Mouse (Mus musculus): Measurements from ENCODE around the gene Tk1.
"Not testable (repeated sequence)": the region's sequence is repeated elsewhere in the genome, so short reads cannot be mapped to it uniquely, and the experiment has no call there.

Tk1 gene

DNA sequence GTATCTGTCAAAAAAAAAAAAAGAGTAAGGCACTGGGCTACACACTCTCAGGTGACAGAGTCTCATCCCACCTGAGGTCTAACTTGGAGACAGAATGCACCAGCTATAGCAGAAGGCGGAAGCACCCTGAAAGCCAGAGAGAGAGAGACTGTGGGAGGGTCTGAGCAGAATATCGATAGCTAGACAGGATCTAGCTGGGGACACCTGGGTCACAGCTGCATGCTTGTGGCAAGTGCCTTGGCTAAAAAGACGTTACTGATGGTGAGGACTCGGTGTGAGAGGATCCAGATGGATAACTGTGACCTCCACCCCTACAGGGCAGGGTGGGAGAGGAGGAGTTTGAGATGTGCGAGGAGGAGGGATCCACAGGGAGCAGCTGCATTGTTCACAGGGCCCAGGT lies 28.9 kb downstream of the Tk1 start:
- in situ Hi-C loops (cut with MboI; ENCODE audit: low sequenced_read_pairs), result no loop called here

DNA sequence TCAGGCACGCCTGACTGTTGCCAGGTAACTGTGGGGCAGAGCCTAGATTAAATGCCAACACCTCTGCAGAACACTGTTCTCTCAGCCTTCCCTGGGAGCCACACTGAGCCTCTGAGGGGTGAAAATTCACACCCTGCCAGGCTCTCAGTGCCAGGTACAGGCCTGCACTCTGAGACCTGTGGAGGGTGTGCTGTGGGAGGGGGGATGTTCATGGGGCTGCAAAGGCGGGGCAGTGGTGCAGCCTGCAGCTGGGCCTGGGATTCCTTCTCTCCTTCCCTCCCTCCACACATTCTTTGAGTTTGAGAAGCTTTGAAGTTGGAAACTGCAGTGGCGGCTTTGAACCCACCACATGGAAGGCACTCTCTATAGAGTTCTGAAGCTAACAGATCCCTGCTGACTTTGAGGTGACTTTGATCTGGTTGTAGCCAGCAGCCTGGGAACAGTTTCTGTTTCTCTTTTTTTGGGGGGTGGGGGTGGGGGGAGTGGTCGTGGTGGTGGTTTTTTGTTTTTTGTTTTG lies 31.8 kb downstream of the Tk1 start:
- in situ Hi-C loops (cut with MboI; ENCODE audit: low sequenced_read_pairs), result no loop called here

DNA sequence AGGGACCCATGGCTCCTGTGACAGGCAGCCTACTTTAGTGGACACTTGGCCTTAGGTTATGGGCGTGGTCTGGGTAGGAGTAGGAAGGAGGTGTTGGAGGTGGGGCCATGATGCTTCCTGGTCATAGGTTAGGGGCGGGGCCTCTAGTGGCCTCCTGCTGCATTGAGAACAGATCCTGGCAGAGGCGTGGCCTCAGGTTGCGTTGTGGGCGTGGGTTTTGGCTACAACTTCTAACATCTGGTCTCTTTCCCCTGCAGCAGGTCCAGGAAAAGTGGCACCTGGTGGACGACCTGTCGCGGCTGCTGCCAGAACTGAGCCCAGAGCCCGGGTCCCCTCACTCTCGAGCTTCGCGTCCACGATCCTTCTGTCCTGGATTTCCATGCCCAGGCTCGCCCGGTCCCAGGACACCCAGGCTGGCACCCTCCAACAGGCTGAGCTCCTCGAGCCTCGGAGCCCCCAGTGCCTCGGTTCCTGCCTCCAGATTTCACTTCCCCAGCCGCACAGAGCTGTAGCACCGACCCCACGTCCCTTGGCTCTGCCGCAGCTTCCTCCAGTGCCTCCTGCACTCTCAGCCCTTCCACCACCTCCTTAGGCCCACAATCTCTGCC lies 33.5 kb downstream of the Tk1 start:
- in situ Hi-C loops (cut with MboI; ENCODE audit: low sequenced_read_pairs), result no loop called here

DNA sequence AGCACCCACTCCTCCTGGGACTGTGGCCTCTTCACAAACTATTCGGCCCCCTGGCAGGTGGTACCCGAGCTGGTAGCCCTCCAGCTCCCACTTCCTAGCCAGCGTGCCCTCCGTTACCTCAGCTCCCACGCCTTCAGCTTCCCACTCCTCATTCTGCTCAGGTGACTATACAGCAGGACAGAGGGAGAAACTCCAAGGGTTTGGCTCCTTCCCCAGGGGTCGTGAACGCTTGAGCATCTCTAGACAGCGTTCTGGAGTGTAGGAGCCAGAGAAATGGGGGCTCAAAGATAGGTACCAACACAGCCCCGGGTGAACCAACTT lies 34.5 kb downstream of the Tk1 start:
- in situ Hi-C loops (cut with MboI; ENCODE audit: low sequenced_read_pairs), result no loop called here

DNA sequence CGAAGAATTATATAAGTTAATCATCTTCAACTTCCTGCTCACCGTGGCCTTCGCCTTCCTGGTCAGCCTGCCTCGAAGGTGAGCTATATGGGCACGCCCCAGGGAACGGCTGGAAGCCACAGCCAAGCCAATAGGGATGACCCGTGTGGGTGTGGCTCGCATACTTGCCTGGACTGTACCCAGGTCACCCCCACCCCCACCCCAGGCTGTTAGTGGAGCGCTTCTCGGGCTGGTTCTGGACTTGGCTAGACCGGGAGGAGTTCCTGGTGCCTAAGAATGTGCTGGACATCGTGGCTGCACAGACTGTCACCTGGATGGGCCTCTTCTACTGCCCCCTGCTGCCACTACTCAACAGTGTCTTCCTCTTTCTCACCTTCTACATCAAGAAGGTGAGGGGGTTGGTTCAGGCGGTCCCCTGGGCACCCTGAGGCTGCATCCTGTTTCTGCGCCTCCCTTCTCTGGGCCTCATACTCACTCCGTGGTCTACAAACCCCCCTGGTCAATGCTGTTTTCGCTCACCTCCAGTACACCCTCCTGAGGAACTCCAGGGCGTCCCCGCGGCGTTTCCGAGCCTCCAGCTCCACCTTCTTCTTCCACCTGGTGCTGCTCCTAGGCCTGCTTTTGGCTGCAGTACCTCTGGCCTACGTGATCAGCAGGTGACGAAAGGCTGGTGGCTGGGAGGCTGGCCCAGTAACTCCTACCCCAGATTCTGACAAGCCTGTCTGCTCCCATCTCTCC lies 35.0 kb downstream of the Tk1 start:
- in situ Hi-C loops (cut with MboI; ENCODE audit: low sequenced_read_pairs), result no loop called here

DNA sequence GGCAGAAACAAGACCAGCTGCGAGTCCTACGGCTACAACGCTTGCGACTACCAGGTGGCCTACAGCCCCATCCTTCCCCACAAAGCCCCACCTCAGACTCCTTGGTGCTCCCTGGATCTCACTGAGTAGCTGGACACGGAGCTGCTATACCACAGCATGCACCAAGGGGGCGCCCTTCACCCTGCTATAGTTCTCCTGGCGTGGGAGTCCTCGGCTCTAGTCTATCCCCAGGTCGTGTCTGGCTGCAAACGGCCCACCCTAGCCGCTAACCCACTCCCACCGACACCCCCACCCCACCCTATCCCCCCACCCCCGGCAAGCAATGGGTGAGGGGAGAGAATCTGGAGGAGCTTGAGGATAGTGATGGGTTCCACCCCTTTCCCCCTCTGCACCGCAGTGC lies 35.6 kb downstream of the Tk1 start:
- in situ Hi-C loops (cut with MboI; ENCODE audit: low sequenced_read_pairs), result no loop called here

DNA sequence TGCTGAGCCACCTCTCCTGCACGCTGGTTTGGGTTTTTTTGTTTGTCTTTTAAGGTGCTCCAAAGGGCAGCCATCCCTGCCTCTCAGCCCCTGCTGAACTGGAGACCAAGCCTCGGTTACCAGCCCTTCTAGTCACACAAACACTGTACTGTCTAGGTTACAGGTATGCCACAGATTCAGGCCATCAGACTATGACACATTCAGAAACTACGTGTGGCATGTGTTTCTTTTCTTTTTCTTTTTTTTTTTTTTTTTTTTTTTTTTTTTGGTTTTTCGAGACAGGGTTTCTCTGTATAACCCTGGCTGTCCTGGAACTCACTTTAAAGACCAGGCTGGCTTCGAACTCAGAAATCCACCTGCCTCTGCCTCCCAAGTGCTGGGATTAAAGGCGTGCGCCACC lies 37.4 kb downstream of the Tk1 start:
- in situ Hi-C loops (cut with MboI; ENCODE audit: low sequenced_read_pairs), result not testable (repeated sequence)

DNA sequence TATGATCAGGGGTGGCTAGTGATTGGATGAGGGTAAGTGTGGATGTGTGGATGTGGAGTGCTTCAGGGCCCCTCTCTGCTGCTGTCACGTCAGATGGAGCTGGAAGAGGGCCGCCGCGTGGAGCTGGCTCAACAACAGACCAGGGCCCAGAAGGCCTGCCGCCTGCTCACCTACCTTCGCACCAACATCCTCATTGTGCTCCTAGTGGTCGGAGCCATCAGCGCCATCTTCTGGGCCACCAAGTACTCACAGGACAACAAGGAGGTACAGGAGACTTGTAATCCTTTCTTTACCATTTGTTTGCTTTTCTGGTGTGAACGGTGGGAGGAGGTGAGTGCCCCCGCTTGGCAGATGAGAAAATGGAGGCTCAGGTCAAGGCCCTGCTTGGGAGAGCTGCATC lies 39.6 kb downstream of the Tk1 start:
- in situ Hi-C loops (cut with MboI; ENCODE audit: low sequenced_read_pairs), result no loop called here

DNA sequence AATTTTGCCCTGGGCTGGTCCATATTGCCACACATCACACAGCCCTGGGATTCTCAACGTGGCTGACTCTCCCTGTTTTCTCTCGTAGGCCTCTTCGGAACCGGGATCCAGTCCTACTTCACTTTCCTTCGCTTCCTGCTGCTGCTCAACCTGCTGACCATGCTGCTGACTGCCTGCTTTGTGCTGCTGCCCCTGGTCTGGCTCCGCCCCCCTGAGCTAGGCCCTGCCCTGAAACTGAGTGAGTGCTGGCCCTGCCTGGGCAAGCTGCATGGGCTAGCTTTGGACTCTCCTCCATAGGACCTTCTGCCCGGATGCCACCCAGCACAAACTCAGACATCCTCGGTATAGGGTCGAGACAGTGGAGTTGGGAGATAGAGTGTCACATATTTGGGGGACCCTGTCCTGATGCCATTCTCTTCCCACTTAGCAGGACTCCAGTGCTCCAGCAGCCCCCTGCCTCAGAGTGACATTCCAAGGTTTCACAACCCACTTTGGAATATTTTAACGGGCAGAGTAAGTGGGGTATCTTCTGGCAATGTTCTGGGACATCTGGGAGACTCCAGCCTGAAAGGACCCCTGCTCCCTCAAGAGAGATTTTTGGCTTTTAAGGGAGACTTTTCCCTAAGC lies 42.1 kb downstream of the Tk1 start:
- in situ Hi-C loops (cut with MboI; ENCODE audit: low sequenced_read_pairs), result no loop called here

DNA sequence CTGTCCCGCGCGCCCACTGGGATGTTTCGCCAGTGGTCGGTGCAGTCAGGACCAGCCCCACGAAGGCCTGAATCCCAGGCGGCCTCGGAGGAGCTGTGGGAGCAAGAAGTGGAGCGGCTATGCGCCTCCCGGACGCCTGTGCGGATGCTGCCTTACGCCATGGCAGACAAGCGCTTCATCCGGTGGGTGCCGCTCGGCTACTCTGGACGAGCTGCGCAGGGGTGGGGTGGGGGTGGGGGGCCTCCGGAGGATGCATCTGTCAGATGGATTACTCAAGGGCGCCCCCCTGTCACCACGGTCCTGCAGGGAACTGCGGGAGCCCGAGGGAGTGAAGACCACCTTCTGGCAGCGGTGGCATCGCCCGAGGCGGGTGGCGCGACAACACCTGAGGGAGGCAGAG lies 42.8 kb downstream of the Tk1 start:
- in situ Hi-C loops (cut with MboI; ENCODE audit: low sequenced_read_pairs), result no loop called here

DNA sequence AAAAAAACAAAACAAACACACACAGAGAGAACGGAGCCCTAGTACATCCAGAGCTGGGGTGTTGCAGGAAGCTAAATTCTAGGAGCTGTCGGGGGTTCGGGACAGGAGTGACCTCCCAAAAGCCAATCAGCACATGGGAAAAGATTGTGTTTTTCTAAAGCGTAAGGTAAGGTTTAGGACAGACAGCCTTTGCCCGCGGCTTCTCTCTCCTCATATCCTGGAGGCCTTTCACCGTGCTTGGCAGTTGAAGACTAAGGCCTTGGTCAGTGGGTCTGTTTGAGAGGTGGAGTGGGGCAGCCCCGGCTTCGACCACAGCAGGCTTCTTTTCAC lies 43.2 kb downstream of the Tk1 start:
- in situ Hi-C loops (cut with MboI; ENCODE audit: low sequenced_read_pairs), result no loop called here

DNA sequence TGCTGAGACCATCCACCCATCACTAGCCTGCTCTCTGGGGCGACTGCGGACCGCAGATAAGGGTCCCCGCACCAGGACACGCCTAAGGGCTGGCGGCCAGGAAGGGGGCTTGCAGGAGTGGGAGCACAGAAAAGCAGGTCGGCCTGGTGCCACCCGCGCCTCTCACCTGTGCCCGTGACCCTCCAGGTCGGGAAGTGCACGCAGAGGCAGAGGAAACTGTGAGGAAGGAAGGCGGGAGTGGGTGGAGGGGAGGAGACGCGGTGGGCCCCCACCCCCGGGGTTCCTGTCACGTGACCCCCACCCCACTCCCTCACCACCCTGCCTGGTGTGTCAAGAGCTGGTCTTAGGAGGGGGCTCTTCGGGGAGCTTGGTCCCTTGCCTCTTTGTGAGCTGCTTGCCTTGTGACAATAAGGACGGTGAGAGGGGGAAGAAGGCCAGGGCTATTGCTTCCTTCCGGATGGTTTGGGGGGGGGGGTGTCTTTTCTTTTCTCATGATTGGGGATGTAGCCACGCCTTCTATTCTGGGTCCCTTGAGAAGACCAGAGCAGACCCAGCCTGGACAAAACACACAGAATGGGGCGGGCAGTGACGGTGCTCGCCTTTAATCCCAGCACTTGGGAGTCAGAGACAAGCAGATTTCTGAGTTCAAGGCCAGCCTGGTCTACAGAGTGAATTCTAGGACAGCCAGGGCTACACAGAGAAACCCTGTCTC lies 43.7 kb downstream of the Tk1 start, which contains the start of the genes Tmc8 and Tmc6:
Tmc8 (plus strand) TSS at position 84 of the 712 bp plus-strand sequence.
Tmc6 (minus strand) TSS at position 206 of the 712 bp plus-strand sequence.
- in situ Hi-C loops (cut with MboI; ENCODE audit: low sequenced_read_pairs), result no loop called here

DNA sequence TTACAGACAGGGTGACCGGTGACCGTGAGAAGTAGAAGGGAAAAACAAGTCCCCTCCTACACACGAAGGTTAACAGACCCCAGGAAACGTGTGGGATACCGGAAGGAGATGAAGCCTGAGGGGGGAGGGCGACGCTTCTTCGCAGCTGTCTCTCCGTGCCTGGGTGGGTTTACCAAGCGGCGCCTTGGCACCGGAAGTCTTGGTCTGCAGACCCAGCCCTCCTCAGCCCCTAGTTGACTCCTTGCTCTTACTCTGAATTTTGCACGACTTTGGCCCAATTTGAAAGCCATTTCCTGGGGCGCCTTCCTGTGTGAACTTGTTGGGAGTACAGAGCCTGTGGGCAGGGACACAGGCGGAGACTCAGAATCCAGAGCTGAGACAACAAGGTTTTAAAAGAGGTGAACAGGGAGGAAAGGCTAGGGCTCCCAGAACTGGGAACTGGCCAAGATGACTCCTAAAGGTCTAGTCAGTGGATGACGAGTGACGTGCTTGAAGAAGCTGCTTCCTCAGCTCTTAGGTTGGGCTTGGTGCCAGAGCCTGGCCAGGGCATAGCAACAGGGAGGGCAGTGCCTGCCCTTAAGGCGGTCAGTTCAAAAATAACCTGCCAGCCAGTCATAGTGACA lies 44.6 kb downstream of the Tk1 start:
- in situ Hi-C loops (cut with MboI; ENCODE audit: low sequenced_read_pairs), result no loop called here

DNA sequence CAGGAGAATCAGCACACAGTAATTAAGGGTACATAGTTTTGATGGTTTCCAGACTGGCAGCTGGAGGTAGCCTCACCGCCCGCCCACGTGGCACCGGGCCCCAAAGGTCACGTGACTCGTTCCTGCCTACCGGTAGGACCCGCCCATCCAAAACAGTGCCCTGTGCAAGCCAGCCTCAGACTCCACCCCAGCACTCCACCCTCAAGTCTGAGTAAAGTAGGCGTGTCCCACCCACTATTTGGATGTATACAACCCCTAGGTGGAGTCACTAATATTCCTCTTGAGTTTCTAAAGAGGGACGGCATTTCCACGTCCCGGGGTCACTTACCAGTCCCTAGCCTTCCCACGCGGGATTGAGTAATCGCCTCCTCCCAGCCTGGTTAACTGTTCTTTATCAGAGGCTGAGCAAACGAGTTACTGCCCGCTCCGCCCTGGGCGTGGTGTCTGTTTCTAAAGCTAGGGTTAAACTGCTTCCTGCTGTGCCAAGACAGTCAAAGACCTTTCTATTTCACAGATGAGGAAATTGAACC lies 45.2 kb downstream of the Tk1 start:
- in situ Hi-C loops (cut with MboI; ENCODE audit: low sequenced_read_pairs), result no loop called here

DNA sequence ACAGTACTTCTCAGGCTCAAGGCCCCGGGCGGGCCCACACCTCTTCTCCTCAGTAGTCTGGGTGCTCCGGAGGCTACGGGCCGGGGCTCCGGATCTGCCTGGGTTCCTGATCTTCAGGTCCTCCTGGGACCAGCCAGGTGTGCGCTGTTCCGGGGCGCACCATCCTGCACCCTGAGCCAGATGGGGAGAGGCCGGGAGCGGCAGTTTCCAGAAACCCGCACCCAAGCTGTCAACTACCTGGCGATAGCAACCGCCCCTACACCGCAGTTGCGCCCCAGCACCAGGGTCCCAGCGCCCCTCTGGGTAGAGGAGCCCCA lies 45.7 kb downstream of the Tk1 start:
- in situ Hi-C loops (cut with MboI; ENCODE audit: low sequenced_read_pairs), result no loop called here

DNA sequence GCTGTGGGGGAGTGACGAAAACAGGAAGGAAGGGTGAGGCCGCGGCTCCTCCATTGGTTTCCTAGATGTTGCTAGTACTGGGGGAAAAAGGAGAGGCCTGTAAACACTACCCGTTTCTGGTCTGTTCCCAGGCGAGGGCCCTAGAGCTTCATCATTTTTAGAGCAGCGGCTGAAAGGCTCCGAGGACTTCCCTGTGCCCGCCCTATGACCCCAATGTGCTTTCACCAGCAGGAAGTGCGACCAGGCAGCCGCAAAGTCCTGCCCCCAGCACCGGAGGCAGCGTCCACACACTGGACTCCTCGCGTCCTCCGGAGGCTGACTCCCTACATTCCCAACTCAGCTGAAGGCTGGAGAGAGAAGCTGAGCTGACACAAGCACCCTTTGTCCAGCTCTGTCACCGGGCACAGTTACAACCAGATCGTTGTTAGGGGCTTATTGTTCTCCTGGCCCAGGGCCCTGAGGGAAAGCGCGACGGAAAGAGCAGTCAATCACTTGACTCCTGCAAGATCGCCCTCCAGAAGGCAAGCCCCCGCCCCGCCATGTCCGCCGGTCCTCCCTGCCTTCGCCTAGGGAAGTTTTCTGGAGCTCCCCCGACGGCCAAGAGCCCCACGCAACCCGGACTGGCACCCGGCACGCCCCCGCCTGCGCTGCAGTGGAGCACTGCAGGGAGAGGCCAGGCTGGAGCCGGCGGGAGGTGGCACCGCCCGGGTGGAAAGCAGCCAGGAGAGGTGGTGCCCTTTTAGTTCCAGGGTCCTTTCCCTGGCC lies 46.3 kb downstream of the Tk1 start:
- in situ Hi-C loops (cut with MboI; ENCODE audit: low sequenced_read_pairs), result no loop called here

DNA sequence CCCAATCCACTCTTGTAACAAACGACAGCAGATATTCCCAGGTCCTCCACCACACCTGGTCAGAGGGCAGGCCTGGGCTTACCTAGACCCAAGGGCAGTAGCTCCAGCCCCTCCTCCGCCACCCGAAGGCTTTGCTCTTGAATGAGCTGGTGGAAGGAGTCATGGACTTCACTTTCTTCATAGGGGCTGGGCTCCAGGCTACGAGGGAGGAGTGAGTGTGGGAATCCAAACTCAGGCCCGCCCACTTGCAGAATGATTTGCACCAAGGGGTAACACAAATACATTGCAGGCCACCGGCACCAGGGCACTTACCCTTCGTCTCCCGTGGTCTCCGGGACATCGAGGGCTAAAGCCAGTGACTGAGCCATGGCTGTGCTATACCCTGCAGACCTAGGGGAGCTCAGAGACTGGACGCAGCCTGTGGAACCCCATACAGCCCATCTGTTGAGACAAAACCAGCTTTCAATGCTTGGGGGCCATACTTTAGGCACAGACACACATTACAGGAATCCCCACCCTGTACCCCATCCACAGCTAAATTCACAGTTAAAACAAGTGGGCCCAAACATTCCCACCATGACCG lies 47.0 kb downstream of the Tk1 start:
- in situ Hi-C loops (cut with MboI; ENCODE audit: low sequenced_read_pairs), result no loop called here

DNA sequence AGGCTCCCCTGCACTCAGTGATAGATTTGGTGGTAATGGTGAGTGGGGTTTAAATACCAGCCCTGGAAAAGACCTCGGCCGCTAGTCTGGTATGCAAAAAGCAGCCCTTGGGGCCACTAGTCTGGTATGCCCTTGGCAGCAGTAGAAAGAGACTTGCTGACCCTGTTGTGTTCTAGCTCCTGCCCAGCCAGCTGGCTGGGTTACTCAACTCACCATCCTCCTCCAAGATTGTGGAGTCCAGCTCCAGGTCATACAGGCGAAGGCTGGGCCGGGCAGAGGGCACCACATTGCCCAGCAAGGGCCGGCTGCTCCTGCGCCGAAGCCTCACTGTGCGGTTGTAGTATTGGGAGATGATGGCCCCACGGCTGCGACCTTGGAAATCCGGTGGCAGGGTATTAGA lies 47.9 kb downstream of the Tk1 start:
- in situ Hi-C loops (cut with MboI; ENCODE audit: low sequenced_read_pairs), result no loop called here

DNA sequence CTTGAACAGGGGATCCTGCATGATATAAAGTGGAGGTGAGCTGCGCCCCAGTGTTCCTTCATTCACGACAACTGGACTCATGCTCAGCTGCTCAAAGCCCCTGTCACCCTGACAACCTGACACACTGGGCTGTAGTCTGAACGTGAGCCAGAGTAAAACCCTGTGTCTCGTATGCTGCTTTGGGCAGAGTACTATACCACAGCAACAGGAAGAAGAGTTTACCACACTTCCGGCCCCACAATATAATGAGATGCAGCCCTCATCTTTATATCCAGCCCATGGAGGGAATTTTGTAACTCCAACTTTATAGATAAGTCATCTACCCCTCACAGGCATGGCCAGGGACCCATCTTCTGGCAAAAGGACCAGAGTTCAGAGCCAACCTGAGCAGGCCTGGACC lies 48.8 kb downstream of the Tk1 start:
- in situ Hi-C loops (cut with MboI; ENCODE audit: low sequenced_read_pairs), result no loop called here

Data from CH12F3 (cell line).